Mouse (Mus musculus) kidney, embryonic 16.5 days (tissue): ENCODE measurements around the gene P2ry10b. TPM values are rescaled to one million over a fixed set of nuclear protein-coding genes. Genes with fewer than 3 reads are reported as not detected.

Experiments
- ATAC-seq: fragments of 200-750 bp; cut with Nextera tagmentation; 2 replicates; pipeline ENCODE4 v1.8.0; 2017; ENCODE audit warnings: moderate TSS enrichment; ENCODE audit not compliant: low FRiP score, low TSS enrichment
- H3K27ac ChIP-seq: fragments of 300-500 bp; sonication (generic); 2 replicates; pipeline ENCODE4 v1.5.1; 2014; ENCODE audit warnings: low read length
- H3K27me3 ChIP-seq: fragments of 300-500 bp; sonication (generic); 2 replicates; pipeline ENCODE4 v1.6.1; 2014; ENCODE audit warnings: low read length, control low read depth, mixed read lengths; ENCODE audit not compliant: insufficient read depth
- H3K36me3 ChIP-seq: fragments of 300-500 bp; sonication (generic); 2 replicates; pipeline ENCODE4 v1.6.1; 2014; ENCODE audit warnings: low read length, control low read depth, mixed read lengths; ENCODE audit not compliant: insufficient read depth
- H3K4me1 ChIP-seq: fragments of 300-500 bp; sonication (generic); 2 replicates; pipeline ENCODE4 v1.6.1; 2014; ENCODE audit warnings: low read length, control low read depth, mixed read lengths; ENCODE audit not compliant: insufficient read depth
- H3K4me2 ChIP-seq: fragments of 300-500 bp; sonication (generic); replicated peaks from 2 replicates; pipeline ENCODE4 v1.6.1; 2014; ENCODE audit warnings: low read depth, low read length
- H3K4me3 ChIP-seq: fragments of 300-500 bp; sonication (generic); 2 replicates; pipeline ENCODE4 v1.5.1; 2014; ENCODE audit warnings: mild to moderate bottlenecking, low read length
- H3K9ac ChIP-seq: fragments of 300-500 bp; sonication (generic); replicated peaks from 2 replicates; pipeline ENCODE4 v1.6.1; 2014; ENCODE audit warnings: low read length
- H3K9me3 ChIP-seq: fragments of 300-500 bp; sonication (generic); 2 replicates; pipeline ENCODE4 v1.6.1; 2016; ENCODE audit warnings: low read length, control low read depth
- WGBS: fragments of 180-500 bp; shearing (Covaris S2); extraction: QIAGEN DNeasy Blood & Tissue Kit; methylation state at CpG from one replicate; pipeline ENCODE4 v1.1.7; 2014; 5-methylcytosine and 5-hydroxymethylcytosine counted together
- polyA plus RNA-seq: library from polyadenylated mRNA; unstranded; fragments of >200 nt; fragmentation: Nextera tagmentation; extraction: Ambion mirVana; gene quantifications from 2 replicates; pipeline ENCODE4 v1.2.1, GENCODE M21; 2015

P2ry10b gene
- 0.80 and 0.82 TPM in 2 replicates for polyA plus RNA-seq

DNA sequence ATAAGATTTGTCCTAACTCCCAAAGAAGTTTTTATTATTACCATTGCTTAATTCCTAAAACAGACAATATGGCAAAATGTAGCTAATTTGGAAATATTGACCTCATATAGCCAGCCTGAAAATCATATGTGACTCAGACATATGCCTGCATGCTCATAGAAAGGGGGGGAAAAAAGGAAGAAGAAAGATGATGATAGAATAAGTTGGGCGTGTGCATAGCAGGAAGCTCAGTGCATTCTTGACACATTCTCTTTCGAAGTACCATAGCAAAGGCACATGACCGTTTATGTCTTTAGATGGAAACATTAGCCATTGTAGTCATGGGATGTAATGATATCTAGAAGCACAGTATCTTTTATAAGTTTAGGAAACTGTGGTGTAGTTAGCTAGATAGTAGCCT lies at the start of gene P2ry10b:
Gene P2ry10b, plus strand, starts transcription at position 247 of the 400 bp plus-strand sequence.
- Histone ChIP-seq H3K4me3 (no peak within 1 kb of the TSS), H3K4me2 (no peak within 1 kb of the TSS), H3K27me3 (0 out of 2 replicates have a peak, but pooled peaks cover 2% of the 10 kb centered on the region), H3K4me1 (no peaks in the 10 kb centered on the region), H3K27ac (no peak within 1 kb of the TSS), H3K9me3 (no peaks in the 10 kb centered on the region), H3K9ac (no peak within 1 kb of the TSS), H3K36me3 (no peaks in the 10 kb centered on the region)
- 89% methylated on average over 3 of the region's 3 CpGs for WGBS
- no peak for ATAC-seq

GRCm38 (mm10) chrX:107116333-107116732 lies 32.4 kb upstream of the P2ry10b start:
- no peaks in the 10 kb centered on the region for H3K9me3 ChIP-seq
- no peak for ATAC-seq
- no peak overlapping the region for H3K9ac ChIP-seq
- no peaks in the 10 kb centered on the region for H3K4me1 ChIP-seq
- H3K27ac ChIP-seq = no peak overlapping the region
- WGBS = 93% methylated on average over 1 of the region's 1 CpGs
- H3K27me3 ChIP-seq = no peaks in the 10 kb centered on the region
- no peaks in the 10 kb centered on the region for H3K36me3 ChIP-seq
- H3K4me2 ChIP-seq = no peak overlapping the region
- no peak overlapping the region for H3K4me3 ChIP-seq

DNA sequence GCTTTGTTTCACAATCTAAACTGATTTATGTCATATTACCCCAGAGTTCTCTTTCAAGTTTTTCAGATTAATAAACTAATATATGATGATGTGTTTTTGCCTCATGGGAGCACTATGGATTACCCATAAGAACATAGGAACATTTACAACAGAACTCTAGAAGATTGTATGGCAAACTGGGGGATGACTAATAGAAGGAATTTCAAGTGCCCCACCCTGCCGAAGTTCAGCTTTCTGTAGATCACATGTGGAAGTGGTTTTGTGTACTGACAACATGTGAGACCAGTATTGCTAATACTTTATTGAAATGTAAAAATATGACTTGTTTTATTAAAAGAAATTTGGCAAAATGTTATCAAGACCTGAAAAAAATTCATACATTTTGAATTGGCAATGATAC lies 31.7 kb upstream of the P2ry10b start:
- Histone ChIP-seq H3K36me3 (no peaks in the 10 kb centered on the region), H3K4me1 (no peaks in the 10 kb centered on the region), H3K9ac (no peak overlapping the region), H3K27ac (no peak overlapping the region), H3K4me2 (no peak overlapping the region), H3K4me3 (no peak overlapping the region), H3K27me3 (no peaks in the 10 kb centered on the region), H3K9me3 (no peaks in the 10 kb centered on the region)
- WGBS = 82% methylated on average over 1 of the region's 1 CpGs
- no peak for ATAC-seq

- Histone ChIP-seq H3K27ac (no peak overlapping the region), H3K9ac (no peak overlapping the region), H3K4me3 (no peak overlapping the region), H3K4me2 (no peak overlapping the region), H3K9me3 (no peaks in the 10 kb centered on the region), H3K36me3 (no peaks in the 10 kb centered on the region), H3K4me1 (no peaks in the 10 kb centered on the region), H3K27me3 (0 out of 2 replicates have a peak, but pooled peaks cover 2% of the 10 kb centered on the region)
- WGBS = 79% methylated on average over 3 of the region's 3 CpGs
- no peak for ATAC-seq
Observed at GRCm38 (mm10) chrX:107143184-107143583, 5.5 kb upstream of the P2ry10b start.

- H3K27ac ChIP-seq = no peak overlapping the region
- H3K4me3 ChIP-seq = no peak overlapping the region
- ATAC-seq = no peak
- no peaks in the 10 kb centered on the region for H3K36me3 ChIP-seq
- no peak overlapping the region for H3K9ac ChIP-seq
- H3K27me3 ChIP-seq = 0 out of 2 replicates have a peak, but pooled peaks cover 2% of the 10 kb centered on the region
- WGBS = 71% methylated on average over 2 of the region's 2 CpGs
- no peak overlapping the region for H3K4me2 ChIP-seq
- no peaks in the 10 kb centered on the region for H3K4me1 ChIP-seq
- H3K9me3 ChIP-seq = no peaks in the 10 kb centered on the region
Observed at GRCm38 (mm10) chrX:107143930-107144329, 4.8 kb upstream of the P2ry10b start.

GRCm38 (mm10) chrX:107149391-107149993 lies 765 bp downstream of the P2ry10b start:
- Histone ChIP-seq H3K27ac (no peak overlapping the region), H3K9ac (no peak overlapping the region), H3K36me3 (no peaks in the 10 kb centered on the region), H3K4me2 (no peak overlapping the region), H3K4me3 (no peak overlapping the region), H3K4me1 (no peaks in the 10 kb centered on the region), H3K27me3 (0 out of 2 replicates have a peak, but pooled peaks cover 2% of the 10 kb centered on the region), H3K9me3 (no peaks in the 10 kb centered on the region)
- ATAC-seq = no peak
- 66% methylated on average over 4 of the region's 4 CpGs for WGBS

- H3K9me3 ChIP-seq = no peaks in the 10 kb centered on the region
- WGBS = 53% methylated on average over 5 of the region's 5 CpGs
- H3K27me3 ChIP-seq = 0 out of 2 replicates have a peak, but pooled peaks cover 2% of the 10 kb centered on the region
- H3K4me2 ChIP-seq = no peak overlapping the region
- ATAC-seq = no peak
- H3K27ac ChIP-seq = no peak overlapping the region
- no peak overlapping the region for H3K9ac ChIP-seq
- no peaks in the 10 kb centered on the region for H3K4me1 ChIP-seq
- H3K36me3 ChIP-seq = no peaks in the 10 kb centered on the region
- no peak overlapping the region for H3K4me3 ChIP-seq
Observed at GRCm38 (mm10) chrX:107150027-107150426, 1.3 kb downstream of the P2ry10b start.

DNA sequence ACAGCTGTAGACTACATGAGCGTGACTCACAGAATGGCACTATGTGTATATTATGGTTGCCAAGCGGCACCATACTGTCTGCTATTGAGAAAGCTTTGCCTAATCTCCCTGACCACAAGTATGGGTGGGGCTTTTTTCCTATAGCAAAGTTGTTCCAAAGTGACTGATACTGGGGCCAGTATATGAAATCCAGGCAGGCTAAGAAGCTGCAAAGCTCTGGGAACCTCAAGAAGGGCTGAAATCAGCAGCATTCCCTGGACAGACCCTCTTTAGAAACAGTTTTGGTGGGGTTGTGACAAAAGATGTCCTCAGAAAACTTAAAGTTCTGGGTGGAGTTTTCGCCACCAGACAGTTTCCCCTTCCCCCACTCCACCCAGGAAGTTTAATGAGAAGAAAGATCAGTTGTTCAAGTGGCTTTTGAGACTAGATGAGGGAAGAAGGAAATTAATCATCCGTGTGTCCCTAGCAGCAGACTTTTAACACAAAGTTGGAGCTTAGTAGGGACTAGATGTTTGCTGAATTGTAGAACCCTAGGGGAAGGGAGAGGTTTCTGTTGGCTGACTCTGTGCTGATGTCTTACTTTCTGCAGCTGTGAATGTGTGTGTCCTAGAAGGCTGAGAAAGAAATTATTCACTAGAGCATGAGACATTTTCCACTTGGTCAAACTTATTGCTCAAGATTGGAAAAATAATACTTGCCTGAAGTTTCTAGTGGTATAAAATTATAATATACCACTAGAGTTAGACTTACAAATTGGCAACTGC lies 2.2 kb downstream of the P2ry10b start:
- Histone ChIP-seq H3K9me3 (no peaks in the 10 kb centered on the region), H3K4me3 (no peak overlapping the region), H3K9ac (no peak overlapping the region), H3K4me2 (no peak overlapping the region; the same call in 1 of the 2 replicates), H3K27me3 (0 out of 2 replicates have a peak, but pooled peaks cover 2% of the 10 kb centered on the region), H3K36me3 (no peaks in the 10 kb centered on the region), H3K27ac (no peak overlapping the region), H3K4me1 (no peaks in the 10 kb centered on the region)
- no peak for ATAC-seq
- 71% methylated on average over 4 of the region's 4 CpGs for WGBS

GRCm38 (mm10) chrX:107156021-107156420 lies 7.3 kb downstream of the P2ry10b start:
- H3K4me2 ChIP-seq = no peak overlapping the region
- no peak for ATAC-seq
- WGBS = 74% methylated on average over 2 of the region's 2 CpGs
- H3K4me3 ChIP-seq = no peak overlapping the region
- H3K27me3 ChIP-seq = no peaks in the 10 kb centered on the region
- H3K36me3 ChIP-seq = no peaks in the 10 kb centered on the region
- H3K9ac ChIP-seq = no peak overlapping the region
- H3K27ac ChIP-seq = no peak overlapping the region
- no peaks in the 10 kb centered on the region for H3K9me3 ChIP-seq
- no peaks in the 10 kb centered on the region for H3K4me1 ChIP-seq

GRCm38 (mm10) chrX:107160496-107160895 lies 11.8 kb downstream of the P2ry10b start:
- Histone ChIP-seq H3K9ac (no peak overlapping the region), H3K4me1 (no peaks in the 10 kb centered on the region), H3K9me3 (no peaks in the 10 kb centered on the region), H3K27me3 (no peaks in the 10 kb centered on the region), H3K4me2 (no peak overlapping the region), H3K4me3 (no peak overlapping the region), H3K36me3 (no peaks in the 10 kb centered on the region), H3K27ac (no peak overlapping the region)
- ATAC-seq = no peak
